Mouse (Mus musculus): ENCODE results near the gene Mif. TPM values are rescaled to one million over a fixed set of nuclear protein-coding genes. Genes with fewer than 3 reads are reported as not detected.
"Not testable (repeated sequence)": the region's sequence is repeated elsewhere in the genome, so short reads cannot be mapped to it uniquely, and the experiment has no call there.

Gene Mif
- total RNA-seq (2014; fragmentation: Nextera tagmentation) (554 and 596 TPM in 2 replicates), total RNA-seq (2017) (1,557 and 1,874 TPM in 2 replicates), polyA plus RNA-seq (2012) (5,079 and 5,707 TPM in 2 replicates)

GRCm38 (mm10) chr10:75859786-75860470 lies at the start of gene Mif:
Mif (minus strand) TSS chr10:75860240.
- DNase-seq (ENCODE audit: low spot score) (peak; percentile 87), ATAC-seq (ENCODE audit: extremely low read depth, insufficient number of reproducible peaks, low FRiP score, poor library complexity, severe bottlenecking) (peak; percentile 99)
- H3K27me3 ChIP-seq (ENCODE audit: insufficient read depth, low read length), result not testable (repeated sequence)
- H3K9me3 ChIP-seq (replicated peaks), result peaks cover 13% of the 10 kb centered on the region
- peaks cover 41% of the 10 kb centered on the region for H3K36me3 ChIP-seq (replicated peaks)
- peaks cover 34% of the 10 kb centered on the region for H3K4me1 ChIP-seq (ENCODE audit: insufficient read depth, low read depth, low read length)
- H3K4me3 ChIP-seq (ENCODE audit: low read depth, low read length), result peak within 1 kb of the TSS; percentile 91

- H3K9me3 ChIP-seq (replicated peaks), result no peaks in the 10 kb centered on the region
- H3K4me3 ChIP-seq (ENCODE audit: low read depth, low read length), result no peak overlapping the region
- peaks cover 5% of the 10 kb centered on the region; the same call in 1 of the 2 replicates for H3K4me1 ChIP-seq (ENCODE audit: insufficient read depth, low read depth, low read length)
- TF ChIP-seq POLR2AphosphoS5 (IDR thresholded peaks at IDR 0.05; ENCODE audit: insufficient replicate concordance, low read depth, low read length) (no peak), CTCF (IDR thresholded peaks at IDR 0.05; ENCODE audit: low read depth, low read length) (no peak), GATA1 (IDR thresholded peaks at IDR 0.05; ENCODE audit: borderline replicate concordance, low read length) (no peak), TAL1 (conservative IDR thresholded peaks at IDR 0.05; ENCODE audit: low read depth, low read length) (no peak), GATA2 (IDR thresholded peaks at IDR 0.05; ENCODE audit: borderline replicate concordance, low read depth, low read length) (no peak)
- DNase-seq (ENCODE audit: low spot score), result no peak
- ATAC-seq (ENCODE audit: extremely low read depth, insufficient number of reproducible peaks, low FRiP score, poor library complexity, severe bottlenecking), result no peak
- H3K36me3 ChIP-seq (replicated peaks), result peaks cover 94% of the 10 kb centered on the region
- no peaks in the 10 kb centered on the region for H3K27me3 ChIP-seq (ENCODE audit: insufficient read depth, low read length)
These were observed 46.8 kb upstream of the Mif start for GRCm38 (mm10) chr10:75906882-75907281.

- DNase-seq (ENCODE audit: low spot score) (no peak), ATAC-seq (ENCODE audit: extremely low read depth, insufficient number of reproducible peaks, low FRiP score, poor library complexity, severe bottlenecking) (no peak)
- H3K36me3 ChIP-seq (replicated peaks), result peaks cover 92% of the 10 kb centered on the region
These were observed 44.4 kb upstream of the Mif start for GRCm38 (mm10) chr10:75904391-75904790.

GRCm38 (mm10) chr10:75898846-75899245 lies 38.8 kb upstream of the Mif start:
- Histone ChIP-seq H3K4me3 (ENCODE audit: low read depth, low read length) (no peak overlapping the region), H3K27me3 (ENCODE audit: insufficient read depth, low read length) (no peaks in the 10 kb centered on the region), H3K9me3 (replicated peaks) (no peaks in the 10 kb centered on the region), H3K4me1 (ENCODE audit: insufficient read depth, low read depth, low read length) (peaks cover 8% of the 10 kb centered on the region), H3K36me3 (replicated peaks) (peaks cover 99% of the 10 kb centered on the region)
- ATAC-seq (ENCODE audit: extremely low read depth, insufficient number of reproducible peaks, low FRiP score, poor library complexity, severe bottlenecking) (no peak), DNase-seq (ENCODE audit: low spot score) (no peak)
- no peak for TF ChIP-seq TAL1 (conservative IDR thresholded peaks at IDR 0.05; ENCODE audit: low read depth, low read length)
- no peak for TF ChIP-seq GATA2 (IDR thresholded peaks at IDR 0.05; ENCODE audit: borderline replicate concordance, low read depth, low read length)
- no peak for TF ChIP-seq POLR2AphosphoS5 (IDR thresholded peaks at IDR 0.05; ENCODE audit: insufficient replicate concordance, low read depth, low read length)

More at GRCm38 (mm10) chr10:75904391-75904790, 44.4 kb upstream of the Mif start:
- peaks cover 5% of the 10 kb centered on the region; the same call in 1 of the 2 replicates for H3K4me1 ChIP-seq (ENCODE audit: insufficient read depth, low read depth, low read length)
- H3K9me3 ChIP-seq (replicated peaks), result no peaks in the 10 kb centered on the region
- no peak overlapping the region for H3K4me3 ChIP-seq (ENCODE audit: low read depth, low read length)
- H3K27me3 ChIP-seq (ENCODE audit: insufficient read depth, low read length), result no peaks in the 10 kb centered on the region
- no peak for TF ChIP-seq TAL1 (conservative IDR thresholded peaks at IDR 0.05; ENCODE audit: low read depth, low read length)

GRCm38 (mm10) chr10:75898039-75898564 lies 38.1 kb upstream of the Mif start:
- ATAC-seq (ENCODE audit: extremely low read depth, insufficient number of reproducible peaks, low FRiP score, poor library complexity, severe bottlenecking) (no peak), DNase-seq (ENCODE audit: low spot score) (no peak)
- no peak for TF ChIP-seq GATA2 (IDR thresholded peaks at IDR 0.05; ENCODE audit: borderline replicate concordance, low read depth, low read length)
- no peak overlapping the region for H3K4me3 ChIP-seq (ENCODE audit: low read depth, low read length)
- no peaks in the 10 kb centered on the region for H3K27me3 ChIP-seq (ENCODE audit: insufficient read depth, low read length)
- peaks cover 9% of the 10 kb centered on the region for H3K4me1 ChIP-seq (ENCODE audit: insufficient read depth, low read depth, low read length)
- H3K9me3 ChIP-seq (replicated peaks), result no peaks in the 10 kb centered on the region; the same call in none of the 2 replicates
- peaks cover 99% of the 10 kb centered on the region for H3K36me3 ChIP-seq (replicated peaks)

GRCm38 (mm10) chr10:75897373-75897772 lies 37.3 kb upstream of the Mif start:
- Histone ChIP-seq H3K4me1 (ENCODE audit: insufficient read depth, low read depth, low read length) (peaks cover 9% of the 10 kb centered on the region), H3K9me3 (replicated peaks) (no peaks in the 10 kb centered on the region; the same call in none of the 2 replicates), H3K36me3 (replicated peaks) (peaks cover 96% of the 10 kb centered on the region), H3K27me3 (ENCODE audit: insufficient read depth, low read length) (no peaks in the 10 kb centered on the region), H3K4me3 (ENCODE audit: low read depth, low read length) (no peak overlapping the region)
- TF ChIP-seq POLR2AphosphoS5 (IDR thresholded peaks at IDR 0.05; ENCODE audit: insufficient replicate concordance, low read depth, low read length) (no peak), CTCF (IDR thresholded peaks at IDR 0.05; ENCODE audit: low read depth, low read length) (peak; percentile 70), GATA2 (IDR thresholded peaks at IDR 0.05; ENCODE audit: borderline replicate concordance, low read depth, low read length) (no peak), GATA1 (IDR thresholded peaks at IDR 0.05; ENCODE audit: borderline replicate concordance, low read length) (no peak), TAL1 (conservative IDR thresholded peaks at IDR 0.05; ENCODE audit: low read depth, low read length) (no peak)
- DNase-seq (ENCODE audit: low spot score), result no peak
- no peak for ATAC-seq (ENCODE audit: extremely low read depth, insufficient number of reproducible peaks, low FRiP score, poor library complexity, severe bottlenecking)

- Histone ChIP-seq H3K9me3 (replicated peaks) (no peaks in the 10 kb centered on the region; the same call in none of the 2 replicates), H3K36me3 (replicated peaks) (peaks cover 85% of the 10 kb centered on the region), H3K27me3 (ENCODE audit: insufficient read depth, low read length) (no peaks in the 10 kb centered on the region), H3K4me3 (ENCODE audit: low read depth, low read length) (no peak overlapping the region), H3K4me1 (ENCODE audit: insufficient read depth, low read depth, low read length) (peaks cover 9% of the 10 kb centered on the region)
- ATAC-seq (ENCODE audit: extremely low read depth, insufficient number of reproducible peaks, low FRiP score, poor library complexity, severe bottlenecking), result no peak
- TF ChIP-seq TAL1 (conservative IDR thresholded peaks at IDR 0.05; ENCODE audit: low read depth, low read length) (no peak), CTCF (IDR thresholded peaks at IDR 0.05; ENCODE audit: low read depth, low read length) (no peak)
- DNase-seq (ENCODE audit: low spot score), result no peak
These were observed 36.2 kb upstream of the Mif start for GRCm38 (mm10) chr10:75896208-75896607.
